Mouse (Mus musculus): Measurements from ENCODE around the gene Mrps18a.

The Mrps18a gene

DNA sequence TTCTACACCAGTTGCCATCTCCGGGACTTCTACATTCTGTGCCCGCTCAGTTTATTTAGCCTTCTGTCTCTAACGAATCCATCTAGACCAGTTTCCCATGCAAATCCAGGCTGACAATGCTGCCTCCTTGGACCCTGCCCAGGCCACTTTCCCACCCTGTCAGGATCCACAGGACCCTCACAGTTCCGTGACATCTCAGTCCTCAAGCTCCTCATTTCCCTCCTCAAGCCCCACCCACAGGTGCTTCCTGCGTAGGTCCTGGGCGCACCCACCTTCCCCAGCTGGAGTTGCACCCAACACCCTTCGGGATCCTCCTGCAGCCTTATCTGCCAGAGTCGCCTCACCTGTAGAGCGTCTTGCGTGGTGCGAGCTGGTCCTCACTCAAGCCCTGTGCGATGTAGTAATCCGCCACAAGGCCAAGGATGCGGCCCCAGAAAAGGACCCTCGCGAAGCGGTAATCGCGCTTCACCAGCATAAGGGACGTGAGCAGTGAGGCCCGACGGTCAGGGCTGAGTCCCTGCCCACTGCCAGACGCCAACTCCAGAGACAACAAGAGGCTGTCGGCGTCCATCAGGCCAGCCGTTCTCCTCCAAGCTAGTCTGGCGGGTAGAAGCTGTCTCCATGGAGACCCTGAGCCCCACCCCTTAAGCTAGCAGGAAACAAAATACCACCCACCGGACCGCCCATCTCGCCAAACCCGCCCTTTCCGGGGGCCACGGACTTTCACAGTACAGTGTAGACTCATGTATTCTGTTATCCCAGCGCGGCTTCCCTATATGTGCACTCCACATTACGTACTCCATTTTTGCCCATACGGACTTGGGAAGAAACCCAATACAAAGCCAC is 33.0 kb downstream of the Mrps18a start, which contains the start of gene Rsph9:
Gene Rsph9, minus strand, starts transcription at position 639 of the 846 bp plus-strand sequence.
- peak; percentile 86 for DNase-seq (ENCODE audit: low read depth, low spot score)

DNA sequence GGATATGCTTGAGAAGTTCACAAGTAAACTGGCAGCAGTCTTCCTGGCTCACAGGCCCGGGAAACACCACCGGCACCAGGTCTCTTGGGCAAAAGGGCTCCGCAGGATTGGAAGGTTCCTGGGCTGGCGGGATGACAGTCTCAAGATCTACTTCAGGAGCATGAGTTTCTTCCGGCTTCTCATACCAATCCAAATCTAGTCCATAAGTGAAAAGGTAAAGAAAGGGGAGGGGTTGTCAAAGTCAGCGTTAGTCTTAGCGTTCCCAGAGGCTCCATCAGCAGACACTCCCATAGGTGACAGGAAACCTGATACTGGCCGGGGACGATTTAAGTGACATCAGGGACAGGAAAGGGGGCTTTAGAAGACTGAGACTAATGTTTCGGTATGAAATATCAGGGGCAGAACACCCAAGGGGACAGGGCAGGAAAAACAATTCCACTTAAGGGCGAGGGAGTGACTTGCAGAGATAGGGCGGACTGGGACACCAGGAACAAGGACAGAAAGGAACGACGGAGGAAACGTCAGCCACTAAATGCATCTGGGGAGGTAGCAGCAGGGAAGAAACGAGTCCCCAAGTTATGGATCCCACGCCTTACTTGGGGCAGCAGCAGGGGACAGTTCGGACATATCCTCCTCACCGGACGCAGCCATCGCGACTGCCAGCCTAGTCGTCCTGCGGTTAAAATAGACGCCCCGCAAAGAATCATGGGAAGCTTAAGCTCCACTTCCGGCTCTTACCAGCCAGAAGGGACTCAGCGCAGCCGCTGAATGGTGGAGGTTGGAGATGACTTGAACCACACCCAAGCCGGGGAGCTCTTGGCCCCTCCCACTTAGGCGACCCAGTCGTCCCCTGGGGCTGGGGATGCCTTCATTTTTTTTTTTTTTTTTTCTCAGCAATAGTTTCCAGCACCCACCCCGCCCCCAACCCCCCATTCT is 42.3 kb downstream of the Mrps18a start, which contains the start of gene Mad2l1bp:
Gene Mad2l1bp, minus strand, starts transcription at position 707 of the 936 bp plus-strand sequence.
- DNase-seq (ENCODE audit: low read depth, low spot score), result peak; percentile 98

GRCm38 (mm10) chr17:46154336-46154735 is 43.5 kb downstream of the Mrps18a start:
- DNase-seq (ENCODE audit: low read depth, low spot score), result no peak

DNA sequence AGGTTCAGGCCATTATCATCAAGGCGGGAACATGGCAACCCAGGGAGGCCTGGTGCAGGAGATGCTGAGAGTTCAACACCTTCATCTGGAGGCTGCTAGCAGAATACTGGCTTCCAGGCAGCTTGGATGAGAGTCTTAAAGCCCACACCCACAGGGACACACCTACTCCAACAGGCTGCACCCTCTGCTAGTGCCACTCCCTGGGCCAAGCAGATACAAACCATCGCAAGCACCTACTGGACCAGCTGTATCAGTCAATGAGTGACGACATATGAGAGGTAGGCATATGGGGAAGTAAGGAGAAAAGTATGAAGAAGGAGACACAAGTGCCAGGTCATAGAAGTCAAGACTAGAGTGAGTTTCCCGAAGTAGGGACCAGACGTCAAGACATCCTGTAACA is 45.9 kb downstream of the Mrps18a start:
- DNase-seq (ENCODE audit: low read depth, low spot score), result no peak

- no peak for DNase-seq (ENCODE audit: low read depth, low spot score)
Measured at GRCm38 (mm10) chr17:46157131-46157530, 46.3 kb downstream of the Mrps18a start.

- no peak for DNase-seq (ENCODE audit: low read depth, low spot score)
Measured at GRCm38 (mm10) chr17:46159236-46159635, 48.5 kb downstream of the Mrps18a start.

DNA sequence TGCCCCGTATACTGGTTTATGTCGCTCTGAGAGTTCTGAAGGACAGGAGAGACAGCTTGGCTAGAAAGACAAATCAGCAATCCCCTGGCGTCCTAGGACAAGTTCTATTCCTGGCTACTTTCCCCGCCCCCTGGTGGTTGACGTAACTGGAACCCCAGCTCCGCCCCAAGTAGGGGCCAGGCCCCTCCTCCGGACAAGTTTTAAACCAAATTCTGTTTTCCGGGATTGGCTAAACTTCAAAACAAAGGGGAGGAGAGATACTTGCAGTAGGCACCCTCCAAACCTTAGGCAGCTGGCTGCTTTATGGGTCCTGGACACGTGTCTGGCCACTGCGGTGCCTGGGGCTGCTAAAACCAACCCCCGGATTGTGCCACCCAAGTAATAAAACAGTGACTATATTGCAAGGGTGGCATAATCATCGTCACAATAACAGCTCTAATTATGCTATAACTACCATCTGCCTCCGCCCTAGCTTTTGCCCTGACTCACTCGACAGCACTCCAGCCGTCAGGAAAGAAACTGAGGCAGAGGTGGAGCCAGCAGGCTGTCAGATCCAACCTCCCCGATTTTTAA is 49.4 kb downstream of the Mrps18a start:
- peak; percentile 92 for DNase-seq (ENCODE audit: low read depth, low spot score)

- DNase-seq (ENCODE audit: low read depth, low spot score), result peak; percentile 100
Measured at GRCm38 (mm10) chr17:46160686-46161085, 49.9 kb downstream of the Mrps18a start, which contains the start of gene Gtpbp2. Gene Gtpbp2, plus strand, starts transcription at chr17:46161032.

DNA sequence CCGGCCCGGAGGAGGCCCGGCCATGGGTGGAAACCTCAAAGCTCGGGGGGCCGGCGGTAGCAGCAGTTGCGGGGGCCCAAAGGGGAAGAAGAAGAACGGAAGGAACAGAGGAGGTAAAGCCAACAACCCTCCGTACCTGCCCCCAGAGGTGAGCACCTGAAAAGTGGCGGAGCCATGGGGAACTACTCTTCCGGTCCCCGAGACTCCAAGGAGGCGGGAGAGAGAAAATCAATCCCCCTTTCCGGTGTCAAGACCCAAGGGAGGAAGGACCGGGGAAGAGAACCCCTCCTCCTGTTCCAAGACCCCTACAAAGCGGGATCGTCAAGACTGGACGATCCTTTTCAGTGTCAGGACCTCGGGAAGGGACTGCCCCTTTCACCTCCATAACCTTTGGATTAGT is 50.4 kb downstream of the Mrps18a start:
- DNase-seq (ENCODE audit: low read depth, low spot score), result peak; percentile 27

- DNase-seq (ENCODE audit: low read depth, low spot score), result no peak
Measured at GRCm38 (mm10) chr17:46161710-46162109, 50.9 kb downstream of the Mrps18a start.

DNA sequence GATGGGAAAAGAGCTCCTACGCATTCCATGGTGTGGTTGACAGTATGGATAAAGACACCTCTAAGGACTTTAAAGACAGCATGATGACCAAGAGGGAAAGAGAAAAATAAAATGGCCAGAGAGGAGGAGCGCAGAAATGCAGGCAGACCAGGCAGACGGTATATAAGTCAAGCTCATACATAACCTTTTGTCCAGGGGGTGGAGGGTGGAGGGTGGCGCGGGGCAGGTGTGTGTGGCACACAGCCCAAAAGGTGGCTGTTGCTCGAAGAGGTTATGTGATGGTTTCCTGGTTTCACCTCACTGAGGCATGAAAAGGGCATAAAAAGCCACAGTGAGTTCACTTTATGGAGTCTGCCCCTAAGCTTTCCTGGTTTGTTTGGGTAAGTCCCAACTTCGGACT is 51.8 kb downstream of the Mrps18a start:
- no peak for DNase-seq (ENCODE audit: low read depth, low spot score)

- DNase-seq (ENCODE audit: low read depth, low spot score), result no peak
Measured at GRCm38 (mm10) chr17:46162951-46163421, 52.2 kb downstream of the Mrps18a start.

DNA sequence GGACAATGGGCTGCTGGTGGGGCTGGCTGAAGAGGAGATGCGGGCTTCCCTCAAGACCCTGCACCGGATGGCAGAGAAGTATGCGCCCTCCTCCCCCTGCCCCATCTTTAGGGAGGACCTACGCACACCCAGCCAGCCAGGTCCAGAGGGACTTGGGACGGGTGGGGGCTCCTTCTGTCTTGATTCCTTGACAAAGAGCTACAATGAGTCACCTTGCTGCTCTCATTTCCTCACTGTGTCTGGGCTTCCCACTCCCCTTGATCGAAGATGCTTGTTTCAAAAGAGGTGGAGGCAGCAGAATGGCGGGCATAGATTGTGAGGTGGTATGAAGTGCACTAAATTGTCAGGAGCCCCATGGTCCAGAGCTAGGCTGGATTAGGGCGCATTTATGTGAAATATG is 53.5 kb downstream of the Mrps18a start:
- DNase-seq (ENCODE audit: low read depth, low spot score), result no peak

DNA sequence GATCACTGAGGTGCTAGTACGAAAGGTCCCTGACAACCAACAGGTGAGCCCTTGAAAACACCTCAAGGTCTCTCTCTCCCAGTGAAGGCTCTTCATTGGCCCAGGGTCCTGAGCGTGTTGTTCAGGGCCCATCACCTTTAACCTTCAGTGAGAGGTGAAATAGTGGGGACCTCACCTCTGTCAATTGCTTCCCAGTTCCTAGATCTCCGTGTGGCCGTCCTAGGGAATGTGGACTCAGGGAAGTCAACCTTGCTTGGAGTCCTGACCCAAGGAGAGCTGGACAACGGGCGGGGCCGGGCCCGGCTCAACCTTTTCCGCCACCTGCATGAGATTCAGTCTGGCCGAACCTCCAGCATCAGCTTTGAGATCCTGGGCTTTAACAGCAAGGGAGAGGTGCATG is 54.0 kb downstream of the Mrps18a start:
- DNase-seq (ENCODE audit: low read depth, low spot score), result no peak

- DNase-seq (ENCODE audit: low read depth, low spot score), result no peak
Measured at GRCm38 (mm10) chr17:46165460-46165859, 54.7 kb downstream of the Mrps18a start.

GRCm38 (mm10) chr17:46166270-46166669 is 55.5 kb downstream of the Mrps18a start:
- DNase-seq (ENCODE audit: low read depth, low spot score), result no peak

GRCm38 (mm10) chr17:46167014-46167413 is 56.2 kb downstream of the Mrps18a start:
- peak; percentile 43 for DNase-seq (ENCODE audit: low read depth, low spot score)

GRCm38 (mm10) chr17:46168318-46168717 is 57.5 kb downstream of the Mrps18a start:
- DNase-seq (ENCODE audit: low read depth, low spot score), result peak; percentile 40

- no peak for DNase-seq (ENCODE audit: low read depth, low spot score)
Measured at GRCm38 (mm10) chr17:46168768-46169167, 58.0 kb downstream of the Mrps18a start.

- peak; percentile 71 for DNase-seq (ENCODE audit: low read depth, low spot score)
Measured at GRCm38 (mm10) chr17:46170538-46170937, 59.8 kb downstream of the Mrps18a start.

Measured in brain, adult 2 months (tissue).